Mouse (Mus musculus) layer of hippocampus, adult 9-10 months (tissue): ENCODE data around the gene Upf2.
"Not testable (repeated sequence)": the region's sequence is repeated elsewhere in the genome, so short reads cannot be mapped to it uniquely, and the experiment has no call there.

Source experiments
- DNase-seq: peaks from one replicate; pipeline ENCODE4 v3.0.0; 2022; ENCODE audit warnings: low spot score

Gene Upf2

GRCm38 (mm10) chr2:5949821-5950220, 1.4 kb upstream of the Upf2 start:
- DNase-seq = not testable (repeated sequence)

GRCm38 (mm10) chr2:5950305-5950704, 964 bp upstream of the Upf2 start:
- DNase-seq = no peak

- DNase-seq = no peak
Measured at GRCm38 (mm10) chr2:5951621-5952211, 447 bp downstream of the Upf2 start.

GRCm38 (mm10) chr2:5957705-5958104, 6.4 kb downstream of the Upf2 start:
- no peak for DNase-seq

- DNase-seq = no peak
Measured at GRCm38 (mm10) chr2:5962265-5962664, 11.0 kb downstream of the Upf2 start.

GRCm38 (mm10) chr2:5963729-5964128, 12.5 kb downstream of the Upf2 start:
- DNase-seq = not testable (repeated sequence)

- no peak for DNase-seq
Measured at GRCm38 (mm10) chr2:5965972-5966371, 14.7 kb downstream of the Upf2 start.

GRCm38 (mm10) chr2:5970629-5971028, 19.4 kb downstream of the Upf2 start:
- DNase-seq = not testable (repeated sequence)

GRCm38 (mm10) chr2:5977532-5977931, 26.3 kb downstream of the Upf2 start:
- DNase-seq = no peak

- peak; percentile 37 for DNase-seq
Measured at GRCm38 (mm10) chr2:5995538-5995937, 44.3 kb downstream of the Upf2 start.

- DNase-seq = no peak
Measured at GRCm38 (mm10) chr2:6003949-6004348, 52.7 kb downstream of the Upf2 start.

GRCm38 (mm10) chr2:6014532-6014931, 63.3 kb downstream of the Upf2 start:
- no peak for DNase-seq

- DNase-seq = not testable (repeated sequence)
Measured at GRCm38 (mm10) chr2:6015182-6015581, 63.9 kb downstream of the Upf2 start.

- no peak for DNase-seq
Measured at GRCm38 (mm10) chr2:6020570-6020969, 69.3 kb downstream of the Upf2 start.

- DNase-seq = no peak
Measured at GRCm38 (mm10) chr2:6042644-6043043, 91.4 kb downstream of the Upf2 start.

GRCm38 (mm10) chr2:6046796-6047195, 95.5 kb downstream of the Upf2 start:
- no peak for DNase-seq

- no peak for DNase-seq
Measured at GRCm38 (mm10) chr2:6048570-6048969, 97.3 kb downstream of the Upf2 start.

- no peak for DNase-seq
Measured at GRCm38 (mm10) chr2:6049018-6049417, 97.7 kb downstream of the Upf2 start.

- no peak for DNase-seq
Measured at GRCm38 (mm10) chr2:6055466-6055865, 104.2 kb downstream of the Upf2 start.

- no peak for DNase-seq
Measured at GRCm38 (mm10) chr2:6056518-6056917, 105.2 kb downstream of the Upf2 start.

- no peak for DNase-seq
Measured at GRCm38 (mm10) chr2:6059291-6059690, 108.0 kb downstream of the Upf2 start.

- DNase-seq = no peak
Measured at GRCm38 (mm10) chr2:6060071-6060804, 109.0 kb downstream of the Upf2 start.

GRCm38 (mm10) chr2:6067341-6067740, 116.1 kb downstream of the Upf2 start:
- DNase-seq = no peak

GRCm38 (mm10) chr2:6070925-6071324, 119.7 kb downstream of the Upf2 start:
- DNase-seq = no peak
